Mouse (Mus musculus) hindbrain, embryonic 11.5 days (tissue): Measurements from ENCODE around the gene Bcat2. TPM values are rescaled to one million over a fixed set of nuclear protein-coding genes. Genes with fewer than 3 reads are reported as not detected.

Experiments used
- ATAC-seq: fragments of 200-750 bp; cut with Nextera tagmentation; 2 replicates; pipeline ENCODE4 v1.8.0; 2017; ENCODE audit warnings: mild to moderate bottlenecking, moderate TSS enrichment, moderate library complexity; ENCODE audit not compliant: low FRiP score
- DNase-seq: peaks from one replicate; pipeline ENCODE4 v3.0.0-alpha.2; 2015; ENCODE audit warnings: low spot score
- H3K27ac ChIP-seq: fragments of 300-500 bp; sonication (generic); 2 replicates; pipeline ENCODE4 v1.5.1; 2014; ENCODE audit warnings: mild to moderate bottlenecking, low read depth, low read length
- H3K27me3 ChIP-seq: fragments of 300-500 bp; sonication (generic); 2 replicates; pipeline ENCODE4 v1.6.1; 2014; ENCODE audit warnings: mild to moderate bottlenecking, low read length, moderate library complexity, mixed read lengths; ENCODE audit not compliant: control insufficient read depth, insufficient read depth
- H3K36me3 ChIP-seq: fragments of 300-500 bp; sonication (generic); 2 replicates; pipeline ENCODE4 v1.6.1; 2014; ENCODE audit warnings: mild to moderate bottlenecking, low read length, moderate library complexity, mixed read lengths; ENCODE audit not compliant: control insufficient read depth, insufficient read depth
- H3K4me1 ChIP-seq: fragments of 300-500 bp; sonication (generic); replicated peaks from 2 replicates; pipeline ENCODE4 v1.6.1; 2014; ENCODE audit warnings: low read length, mixed read lengths; ENCODE audit not compliant: control insufficient read depth, insufficient read depth
- H3K4me2 ChIP-seq: fragments of 300-500 bp; sonication (generic); replicated peaks from 2 replicates; pipeline ENCODE4 v1.6.1; 2014; ENCODE audit warnings: mild to moderate bottlenecking, low read depth, low read length
- H3K4me3 ChIP-seq: fragments of 300-500 bp; sonication (generic); 2 replicates; pipeline ENCODE4 v1.5.1; 2014; ENCODE audit warnings: low read depth, low read length
- H3K9ac ChIP-seq: fragments of 300-500 bp; sonication (generic); 2 replicates; pipeline ENCODE4 v1.6.1; 2014; ENCODE audit warnings: low read depth, low read length
- H3K9me3 ChIP-seq: fragments of 300-500 bp; sonication (generic); 2 replicates; pipeline ENCODE4 v1.6.1; 2016; ENCODE audit warnings: low read length; ENCODE audit not compliant: control insufficient read depth
- WGBS: fragments of 180-500 bp; shearing (Covaris S2); extraction: QIAGEN DNeasy Blood & Tissue Kit; methylation state at CpG from one replicate; pipeline ENCODE4 v1.1.7; 2014; 5-methylcytosine and 5-hydroxymethylcytosine counted together
- polyA plus RNA-seq: library from polyadenylated mRNA; unstranded; fragments of >200 nt; fragmentation: Nextera tagmentation; extraction: Ambion mirVana; gene quantifications from 2 replicates; pipeline ENCODE4 v1.2.1, GENCODE M21; 2014

Gene Bcat2
- polyA plus RNA-seq, 1 experiment from 2014 or later, result 31.4 TPM

- Histone ChIP-seq H3K4me3 (no peak overlapping the region), H3K4me2 (no peak overlapping the region), H3K27me3 (no peaks in the 10 kb centered on the region), H3K9ac (no peak overlapping the region), H3K36me3 (no peaks in the 10 kb centered on the region), H3K4me1 (no peaks in the 10 kb centered on the region), H3K27ac (no peak overlapping the region), H3K9me3 (no peaks in the 10 kb centered on the region)
- DNase-seq (peak; percentile 5), ATAC-seq (no peak)
- WGBS, result 60% methylated on average over 17 of the region's 18 CpGs
Observed at GRCm38 (mm10) chr7:45598960-45599879, 29.3 kb downstream of the Bcat2 start.

- Histone ChIP-seq H3K27me3 (no peaks in the 10 kb centered on the region), H3K4me1 (no peaks in the 10 kb centered on the region), H3K9me3 (no peaks in the 10 kb centered on the region), H3K36me3 (no peaks in the 10 kb centered on the region), H3K27ac (no peak overlapping the region), H3K4me2 (no peak overlapping the region), H3K4me3 (no peak overlapping the region), H3K9ac (no peak overlapping the region)
- 83% methylated on average over 9 of the region's 9 CpGs for WGBS
- ATAC-seq (no peak), DNase-seq (no peak)
Observed at GRCm38 (mm10) chr7:45605704-45606289, 35.8 kb downstream of the Bcat2 start.

GRCm38 (mm10) chr7:45609511-45609910 lies 39.6 kb downstream of the Bcat2 start:
- Histone ChIP-seq H3K36me3 (no peaks in the 10 kb centered on the region), H3K9ac (no peak overlapping the region), H3K27me3 (no peaks in the 10 kb centered on the region), H3K27ac (no peak overlapping the region), H3K4me3 (no peak overlapping the region), H3K4me1 (no peaks in the 10 kb centered on the region), H3K4me2 (no peak overlapping the region), H3K9me3 (no peaks in the 10 kb centered on the region)
- WGBS, result 78% methylated on average over 1 of the region's 1 CpGs
- no peak for ATAC-seq
- DNase-seq, result no peak

GRCm38 (mm10) chr7:45616277-45616676 lies 46.3 kb downstream of the Bcat2 start:
- Histone ChIP-seq H3K36me3 (no peaks in the 10 kb centered on the region), H3K4me1 (no peaks in the 10 kb centered on the region; the same call in 1 of the 2 replicates), H3K9ac (no peak overlapping the region), H3K4me3 (no peak overlapping the region), H3K4me2 (no peak overlapping the region), H3K9me3 (no peaks in the 10 kb centered on the region), H3K27ac (no peak overlapping the region), H3K27me3 (peaks cover 12% of the 10 kb centered on the region)
- 26% methylated on average over 6 of the region's 6 CpGs for WGBS
- DNase-seq, result no peak
- ATAC-seq, result no peak

- no peak within 1 kb of the TSS for H3K9ac ChIP-seq
- no peaks in the 10 kb centered on the region for H3K9me3 ChIP-seq
- H3K4me1 ChIP-seq, result no peaks in the 10 kb centered on the region; the same call in 1 of the 2 replicates
- no peak within 1 kb of the TSS for H3K27ac ChIP-seq
- no peak within 1 kb of the TSS for H3K4me3 ChIP-seq
- 5% methylated on average over 31 of the region's 31 CpGs for WGBS
- ATAC-seq (no peak), DNase-seq (no peak)
- 0 out of 2 replicates have a peak within 1 kb of the TSS, but pooled peaks have one; percentile 15 for H3K4me2 ChIP-seq
- peaks cover 12% of the 10 kb centered on the region for H3K27me3 ChIP-seq
- H3K36me3 ChIP-seq, result no peaks in the 10 kb centered on the region
Observed at GRCm38 (mm10) chr7:45617042-45617695, 47.2 kb downstream of the Bcat2 start, which contains the start of gene Fut1. Gene Fut1, plus strand, starts transcription at chr7:45617289.

- DNase-seq (no peak), ATAC-seq (no peak)
- Histone ChIP-seq H3K36me3 (no peaks in the 10 kb centered on the region), H3K9me3 (no peaks in the 10 kb centered on the region), H3K27me3 (peaks cover 12% of the 10 kb centered on the region), H3K4me3 (no peak overlapping the region), H3K9ac (no peak overlapping the region), H3K4me1 (no peaks in the 10 kb centered on the region; the same call in 1 of the 2 replicates), H3K4me2 (no peak overlapping the region), H3K27ac (no peak overlapping the region)
- 80% methylated on average over 5 of the region's 5 CpGs for WGBS
Observed at GRCm38 (mm10) chr7:45618316-45618715, 48.4 kb downstream of the Bcat2 start.

GRCm38 (mm10) chr7:45619592-45619991 lies 49.6 kb downstream of the Bcat2 start:
- no peak overlapping the region for H3K4me3 ChIP-seq
- no peaks in the 10 kb centered on the region for H3K9me3 ChIP-seq
- DNase-seq, result no peak
- no peak overlapping the region for H3K4me2 ChIP-seq
- H3K9ac ChIP-seq, result no peak overlapping the region
- no peak for ATAC-seq
- H3K27ac ChIP-seq, result no peak overlapping the region
- H3K27me3 ChIP-seq, result peaks cover 12% of the 10 kb centered on the region
- H3K4me1 ChIP-seq, result no peaks in the 10 kb centered on the region; the same call in 1 of the 2 replicates
- 92% methylated on average over 5 of the region's 5 CpGs for WGBS
- no peaks in the 10 kb centered on the region for H3K36me3 ChIP-seq

- Histone ChIP-seq H3K36me3 (no peaks in the 10 kb centered on the region), H3K4me2 (no peak within 1 kb of the TSS), H3K27me3 (peaks cover 12% of the 10 kb centered on the region), H3K27ac (no peak within 1 kb of the TSS), H3K4me1 (no peaks in the 10 kb centered on the region; the same call in 1 of the 2 replicates), H3K9ac (no peak within 1 kb of the TSS), H3K4me3 (no peak within 1 kb of the TSS), H3K9me3 (no peaks in the 10 kb centered on the region)
- ATAC-seq (no peak), DNase-seq (peak; percentile 33)
- WGBS, result 38% methylated on average over 9 of the region's 9 CpGs
Observed at GRCm38 (mm10) chr7:45621443-45621842, 51.5 kb downstream of the Bcat2 start, which contains the start of gene Izumo1. Gene Izumo1, plus strand, starts transcription at chr7:45621811.
